ENCODE assay signal across 12 mouse cellular contexts in the genomic region with DNA sequence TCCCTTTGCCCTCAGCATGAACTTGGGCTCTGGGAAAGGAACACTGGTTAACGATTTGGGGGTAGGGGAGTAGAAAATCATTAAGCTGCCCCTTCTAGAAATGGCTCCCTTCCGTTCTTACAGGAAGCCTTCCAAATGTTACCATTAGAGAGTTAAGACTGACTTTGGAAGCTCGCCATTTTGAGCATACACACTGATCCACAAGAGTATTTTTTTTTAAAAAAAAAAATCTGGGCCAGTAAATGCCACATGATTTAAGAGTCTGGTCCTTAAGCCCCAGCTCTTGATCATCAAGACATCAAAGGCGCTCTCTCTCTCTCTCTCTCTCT.
DNase-seq lines count a peak whose midpoint lies in the region; ATAC-seq and TF ChIP-seq lines count a peak whose summit lies in the region.
"Had no signal": no experiment of that assay in that cellular context is flagged by ENCODE, and none has a peak within 500 bp of the region (broad histone marks: within the 10 kb centered on the region; RNA-seq: fewer than 3 reads in every experiment).

No protein-coding gene starts in this region.

- DNase-seq in hindbrain, embryonic 10.5 days (ENCODE audit: low spot score): no peak
- no peak for DNase-seq in hindbrain, embryonic 11.5 days (ENCODE audit: low spot score)
- DNase-seq in MN1 (ENCODE audit: low spot score): peak; percentile 36
- peak; percentile 56 for DNase-seq in brain, embryonic 14.5 days (ENCODE audit: low read depth)
- no peak for DNase-seq in testis, postnatal 14 days (ENCODE audit: low spot score)
- DNase-seq: adrenal gland, adult 2 months; right cerebral cortex, postnatal 25 days had no signal

- WGBS in hindbrain, embryonic 10.5 days: 70% methylated on average over 4 of the region's 4 CpGs
- 62% methylated on average over 4 of the region's 4 CpGs for WGBS in hindbrain, embryonic 11.5 days
- 15% methylated on average over 4 of the region's 4 CpGs for WGBS in limb, embryonic 13.5 days

- H3K4me2 ChIP-seq in hindbrain, embryonic 11.5 days (replicated peaks; ENCODE audit: low read depth, low read length): no peak overlapping the region
- H3K4me2 ChIP-seq in limb, embryonic 13.5 days (replicated peaks): peak overlapping the region; percentile 21; the same call in 1 of the 2 replicates
- H3K4me2 ChIP-seq: lung, embryonic 15.5 days had no signal

- TF ChIP-seq CTCF in brain, embryonic 14.5 days (IDR thresholded peaks at IDR 0.05; ENCODE audit: borderline replicate concordance, extremely low read depth, insufficient read depth, insufficient read length): no peak

- no peaks in the 10 kb centered on the region for H3K36me3 ChIP-seq in hindbrain, embryonic 10.5 days
- H3K36me3 ChIP-seq in hindbrain, embryonic 11.5 days (ENCODE audit: control insufficient read depth, insufficient read depth, low read length): no peaks in the 10 kb centered on the region
- no peaks in the 10 kb centered on the region for H3K36me3 ChIP-seq in limb, embryonic 13.5 days
- H3K36me3 ChIP-seq: lung, embryonic 15.5 days had no signal

- no peak overlapping the region for H3K4me3 ChIP-seq in hindbrain, embryonic 10.5 days
- H3K4me3 ChIP-seq in hindbrain, embryonic 11.5 days (ENCODE audit: low read depth, low read length): no peak overlapping the region
- no peak overlapping the region for H3K4me3 ChIP-seq in limb, embryonic 13.5 days
- H3K4me3 ChIP-seq: lung, embryonic 15.5 days had no signal

- no peak for TF ChIP-seq POLR2A in brain, embryonic 14.5 days (IDR thresholded peaks at IDR 0.05; ENCODE audit: borderline replicate concordance, extremely low read depth, insufficient read depth, insufficient read length, poor library complexity, severe bottlenecking)

- H3K9ac ChIP-seq in hindbrain, embryonic 11.5 days (ENCODE audit: low read depth, low read length): no peak overlapping the region
- no peak overlapping the region for H3K9ac ChIP-seq in limb, embryonic 13.5 days
- H3K9ac ChIP-seq: lung, embryonic 15.5 days had no signal

- peaks cover 44% of the 10 kb centered on the region for H3K4me1 ChIP-seq in hindbrain, embryonic 10.5 days (replicated peaks)
- H3K4me1 ChIP-seq in hindbrain, embryonic 11.5 days (replicated peaks; ENCODE audit: control insufficient read depth, insufficient read depth, low read length): peaks cover 9% of the 10 kb centered on the region
- peaks cover 46% of the 10 kb centered on the region for H3K4me1 ChIP-seq in limb, embryonic 13.5 days

- H3K9me3 ChIP-seq in hindbrain, embryonic 10.5 days: no peaks in the 10 kb centered on the region
- H3K9me3 ChIP-seq in hindbrain, embryonic 11.5 days (ENCODE audit: control insufficient read depth, low read length): no peaks in the 10 kb centered on the region
- H3K9me3 ChIP-seq in limb, embryonic 13.5 days: no peaks in the 10 kb centered on the region
- H3K9me3 ChIP-seq: lung, embryonic 15.5 days had no signal

- peak overlapping the region; percentile 54; the same call in 1 of the 2 replicates for H3K27ac ChIP-seq in hindbrain, embryonic 10.5 days
- H3K27ac ChIP-seq in hindbrain, embryonic 11.5 days (ENCODE audit: low read depth, low read length): no peak overlapping the region
- peak overlapping the region; percentile 67; the same call in 1 of the 2 replicates for H3K27ac ChIP-seq in limb, embryonic 13.5 days
- H3K27ac ChIP-seq: lung, embryonic 15.5 days; stomach, postnatal 0 days had no signal

- ATAC-seq in hindbrain, embryonic 11.5 days (ENCODE audit: low FRiP score): no peak
- ATAC-seq in limb, embryonic 13.5 days (ENCODE audit: low FRiP score, low read depth): no peak; the same call in 1 of the 2 replicates
- ATAC-seq in monocyte, adult 5-6 weeks (replicated peaks; ENCODE audit: insufficient number of reproducible peaks, low FRiP score, low TSS enrichment, poor library complexity, severe bottlenecking): no peak

- H3K27me3 ChIP-seq in hindbrain, embryonic 10.5 days (ENCODE audit: insufficient read depth, poor library complexity, severe bottlenecking): peaks cover 6% of the 10 kb centered on the region; the same call in 1 of the 2 replicates
- H3K27me3 ChIP-seq in hindbrain, embryonic 11.5 days (ENCODE audit: control insufficient read depth, insufficient read depth, low read length): no peaks in the 10 kb centered on the region
- no peaks in the 10 kb centered on the region for H3K27me3 ChIP-seq in limb, embryonic 13.5 days
- H3K27me3 ChIP-seq: CH12.LX; lung, embryonic 15.5 days had no signal

Comparison
In these comparisons a context has a peak if more than half of its experiments do, and no peak if none do; other contexts are left out.
1. DNase-seq: peak in MN1 (single experiment) and brain, embryonic 14.5 days (single experiment); none in hindbrain, embryonic 10.5 days (single experiment), hindbrain, embryonic 11.5 days (single experiment) and testis, postnatal 14 days (single experiment).